Mouse (Mus musculus): ENCODE measurements at regions not wholly inside any gene's neighbourhood (a gene's known extent, or its start where the extent isn't known, plus 50 kb on each side); places are given as distances from the start of the nearest gene placed in this dataset.
"Not testable (repeated sequence)": the region's sequence is repeated elsewhere in the genome, so short reads cannot be mapped to it uniquely, and the experiment has no call there.

DNA sequence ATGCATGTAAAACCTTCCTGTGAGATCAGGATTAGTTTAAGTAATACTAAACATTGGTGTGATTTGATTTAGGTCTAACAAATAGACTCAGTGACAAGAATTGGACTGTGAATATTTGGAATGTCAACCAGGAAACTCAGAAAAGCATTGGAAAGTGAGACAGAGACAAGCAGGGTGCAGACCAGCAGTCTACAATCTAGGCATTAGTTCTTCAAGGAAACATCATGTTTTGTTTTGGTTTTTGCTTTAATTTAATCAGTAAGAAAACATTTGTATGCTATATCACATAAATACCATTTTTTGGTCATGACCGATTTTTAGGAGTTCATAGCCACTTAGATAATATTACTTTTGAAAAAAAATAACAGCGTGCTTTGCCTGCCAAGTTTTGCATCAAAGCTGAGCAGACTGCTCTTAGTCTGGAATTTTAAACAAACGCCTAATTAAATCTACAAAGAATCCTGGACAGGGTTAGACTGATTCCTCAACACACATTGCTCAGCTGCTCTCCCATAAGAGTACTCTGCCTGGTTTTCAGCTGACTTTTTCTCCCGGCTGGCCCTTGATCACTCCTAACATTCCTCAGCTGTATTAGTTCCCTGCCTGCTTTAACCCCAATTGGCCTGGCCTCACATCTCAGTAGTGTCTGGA is 396.5 kb upstream of the Kcnh7 start:
- Histone ChIP-seq H3K4me3 (replicated peaks; ENCODE audit: extremely low read depth, low read depth, low read length) (no peak overlapping the region), H3K4me1 (ENCODE audit: control insufficient read depth, insufficient read depth, low read length) (no peaks in the 10 kb centered on the region)
- TF ChIP-seq CTCF (IDR thresholded peaks at IDR 0.05; ENCODE audit: insufficient read depth, low read length) (no peak), POLR2A (IDR thresholded peaks at IDR 0.05; ENCODE audit: borderline replicate concordance, extremely low read depth, low read depth, low read length) (no peak)
- DNase-seq = no peak
- 46% methylated on average over 4 of the region's 4 CpGs for WGBS

DNA sequence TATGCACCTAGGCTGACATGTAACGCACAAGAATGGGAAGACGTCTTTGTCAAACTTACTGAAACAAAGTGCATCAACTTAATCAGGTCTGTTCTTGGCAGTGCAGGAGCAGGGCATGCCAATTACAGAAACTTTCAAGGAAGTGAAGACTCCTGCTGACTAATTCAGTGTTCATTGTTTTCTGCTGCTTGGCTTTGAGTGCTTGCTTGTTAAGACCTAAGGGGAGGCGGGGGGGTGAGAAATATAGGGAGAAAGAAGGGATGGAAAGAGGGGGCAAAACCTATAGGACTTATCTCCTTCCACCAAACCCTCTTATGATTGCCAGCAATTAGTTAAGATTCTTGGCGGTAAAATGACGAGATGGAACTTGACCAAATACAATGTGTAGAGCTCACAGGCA is 391.1 kb upstream of the Kcnh7 start:
- no peak for DNase-seq
- Histone ChIP-seq H3K4me3 (replicated peaks; ENCODE audit: extremely low read depth, low read depth, low read length) (no peak overlapping the region), H3K4me1 (ENCODE audit: control insufficient read depth, insufficient read depth, low read length) (no peaks in the 10 kb centered on the region)
- WGBS = 71% methylated on average over 5 of the region's 5 CpGs
- TF ChIP-seq POLR2A (IDR thresholded peaks at IDR 0.05; ENCODE audit: borderline replicate concordance, extremely low read depth, low read depth, low read length) = no peak
- no peak for TF ChIP-seq CTCF (IDR thresholded peaks at IDR 0.05; ENCODE audit: insufficient read depth, low read length)

DNA sequence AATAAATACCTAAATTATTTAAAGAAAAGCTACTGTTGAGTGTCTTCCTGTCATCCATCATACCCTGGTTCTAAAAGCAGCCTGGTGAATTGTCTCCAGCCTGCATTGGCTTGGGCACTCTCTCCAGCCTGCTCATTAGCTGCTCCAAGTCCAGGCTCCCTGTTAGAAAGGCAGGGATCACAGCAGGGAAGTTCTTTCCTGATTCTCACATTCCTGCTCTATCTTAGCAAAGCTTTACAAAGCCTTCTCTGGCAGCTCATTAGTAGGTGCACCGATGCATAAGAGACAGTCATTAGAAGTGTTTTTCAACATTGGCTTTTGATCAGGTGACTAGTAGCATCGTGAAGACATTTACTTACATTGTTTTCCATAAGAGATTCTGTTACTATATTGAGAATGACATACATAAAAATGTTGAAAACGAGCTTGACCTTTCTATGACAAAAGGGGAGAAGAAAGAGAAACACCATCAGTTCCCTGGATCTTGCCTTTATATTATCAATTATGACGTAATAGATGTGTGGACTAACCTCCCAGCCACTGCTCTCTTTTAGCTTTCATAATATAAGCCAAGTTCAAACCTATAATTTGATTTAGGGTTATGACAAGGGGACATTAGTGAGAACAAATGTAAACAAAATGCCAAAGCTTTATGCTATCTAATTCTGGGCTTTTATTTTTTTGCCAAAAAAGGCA is 390.1 kb upstream of the Kcnh7 start:
- TF ChIP-seq CTCF (IDR thresholded peaks at IDR 0.05; ENCODE audit: insufficient read depth, low read length) (no peak), POLR2A (IDR thresholded peaks at IDR 0.05; ENCODE audit: borderline replicate concordance, extremely low read depth, low read depth, low read length) (no peak)
- no peak overlapping the region for H3K4me3 ChIP-seq (replicated peaks; ENCODE audit: extremely low read depth, low read depth, low read length)
- 34% methylated on average over 4 of the region's 4 CpGs for WGBS
- H3K4me1 ChIP-seq (ENCODE audit: control insufficient read depth, insufficient read depth, low read length) = no peaks in the 10 kb centered on the region
- DNase-seq = no peak

DNA sequence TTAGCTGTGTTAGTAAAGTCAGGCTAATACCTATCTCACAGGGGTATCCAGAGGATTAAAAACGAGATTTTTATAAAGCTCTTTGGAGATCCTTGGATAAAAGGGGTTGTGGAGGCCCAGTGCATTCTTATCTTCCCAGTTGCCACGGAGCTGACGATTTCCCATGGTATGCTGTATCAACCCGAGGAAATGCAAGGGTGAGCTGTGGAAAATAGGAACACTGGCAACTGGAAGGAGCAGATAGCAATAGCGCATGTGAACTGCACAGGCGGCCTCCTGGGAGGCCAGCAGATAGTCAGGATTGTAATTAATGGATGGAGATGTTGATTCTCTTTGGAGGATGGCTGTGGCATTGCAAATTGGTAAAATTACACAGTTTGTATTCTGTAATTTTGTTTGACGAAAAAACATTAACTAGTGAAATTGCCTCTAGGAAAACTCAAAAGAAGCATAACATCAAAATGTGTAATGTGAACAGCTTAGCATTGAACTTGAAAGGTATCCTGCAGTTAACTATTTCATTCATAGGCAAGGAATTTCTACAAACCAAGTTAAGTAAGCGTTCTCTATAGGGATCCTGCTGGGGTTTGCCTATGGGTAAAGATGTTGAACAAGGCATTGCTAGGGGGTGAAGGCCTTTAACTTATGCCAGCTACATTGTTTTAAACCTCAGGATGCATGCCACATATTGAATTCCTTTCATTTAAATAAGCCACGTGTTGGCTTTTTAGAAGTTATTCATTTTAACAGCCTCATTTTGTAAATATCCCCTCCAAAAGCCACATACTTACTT is 389.1 kb upstream of the Kcnh7 start:
- Histone ChIP-seq H3K4me3 (replicated peaks; ENCODE audit: extremely low read depth, low read depth, low read length) (no peak overlapping the region), H3K4me1 (ENCODE audit: control insufficient read depth, insufficient read depth, low read length) (no peaks in the 10 kb centered on the region)
- whole genome bisulfite sequencing = 59% methylated on average over 9 of the region's 9 CpGs
- DNase-seq = no peak
- TF ChIP-seq CTCF (IDR thresholded peaks at IDR 0.05; ENCODE audit: insufficient read depth, low read length) (no peak), POLR2A (IDR thresholded peaks at IDR 0.05; ENCODE audit: borderline replicate concordance, extremely low read depth, low read depth, low read length) (no peak)

DNA sequence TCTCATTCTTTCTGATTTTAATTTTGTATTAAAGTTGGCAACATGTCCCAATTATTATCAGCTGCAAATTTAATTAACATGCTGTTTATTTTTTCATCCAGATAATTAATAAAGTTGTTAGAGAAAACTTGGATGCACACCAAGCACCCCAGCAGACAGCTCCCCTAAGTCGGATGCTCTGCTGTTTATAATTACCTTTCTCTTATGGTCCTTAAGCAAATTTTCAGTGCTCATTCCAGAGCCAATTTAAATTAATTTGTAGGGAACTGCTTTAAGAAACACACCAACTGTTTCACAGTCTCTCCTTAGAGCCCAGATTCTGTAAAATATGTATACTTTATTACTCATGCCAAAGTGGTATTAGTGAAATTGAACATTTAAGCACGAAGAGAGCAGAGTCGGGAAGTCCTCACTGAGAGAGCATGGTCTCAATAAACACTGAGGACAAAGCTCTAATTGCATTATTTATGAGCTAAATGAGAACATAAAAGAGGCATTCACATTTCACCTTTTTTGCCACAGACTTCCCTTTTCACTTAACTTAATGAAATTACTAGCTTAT is 372.9 kb upstream of the Kcnh7 start:
- Histone ChIP-seq H3K4me1 (ENCODE audit: control insufficient read depth, insufficient read depth, low read length) (no peaks in the 10 kb centered on the region), H3K4me3 (replicated peaks; ENCODE audit: extremely low read depth, low read depth, low read length) (no peak overlapping the region)
- DNase-seq = no peak
- WGBS = 68% methylated on average over 3 of the region's 3 CpGs
- no peak for TF ChIP-seq CTCF (IDR thresholded peaks at IDR 0.05; ENCODE audit: insufficient read depth, low read length)
- no peak for TF ChIP-seq POLR2A (IDR thresholded peaks at IDR 0.05; ENCODE audit: borderline replicate concordance, extremely low read depth, low read depth, low read length)

DNA sequence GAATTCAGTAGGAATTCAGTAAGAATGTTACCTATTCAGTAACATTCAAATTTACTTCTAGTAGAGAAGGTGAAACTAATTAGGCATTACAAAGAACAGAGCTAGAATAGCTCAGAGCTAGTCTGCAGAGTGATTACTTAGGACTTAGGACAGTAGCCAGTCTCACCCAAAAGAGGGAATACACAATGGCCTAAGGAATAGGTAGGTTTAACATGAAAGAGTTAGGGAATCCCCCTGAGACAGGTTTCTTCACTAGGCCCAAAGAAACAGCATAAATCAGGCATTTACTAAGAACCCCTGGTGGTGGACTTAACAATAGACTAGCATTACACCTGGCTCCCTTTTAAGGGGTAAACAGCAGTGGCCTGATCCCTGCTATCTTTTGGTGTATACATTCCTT is 357.7 kb upstream of the Kcnh7 start:
- H3K4me3 ChIP-seq (replicated peaks; ENCODE audit: extremely low read depth, low read depth, low read length); H3K4me1 ChIP-seq (ENCODE audit: control insufficient read depth, insufficient read depth, low read length); DNase-seq: not testable (repeated sequence)

DNA sequence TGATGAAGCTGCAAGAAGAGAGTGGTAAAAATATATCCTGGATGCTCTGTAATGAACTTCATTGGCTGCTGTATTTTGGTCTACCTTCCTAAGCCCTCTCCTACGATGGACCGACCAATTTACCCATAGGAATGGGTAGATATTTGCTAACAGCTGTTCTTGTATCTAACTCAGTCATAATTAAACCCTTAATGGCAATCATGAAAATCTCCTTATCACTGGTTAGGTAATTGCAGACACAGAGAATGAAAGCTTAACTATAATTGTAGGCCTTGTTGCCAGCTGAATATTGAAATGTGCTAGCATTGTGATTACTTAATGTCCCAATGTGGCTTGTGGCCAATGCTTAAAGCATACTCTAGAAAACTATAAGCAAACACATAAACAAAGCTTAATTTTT is 334.4 kb upstream of the Kcnh7 start:
- whole genome bisulfite sequencing = 94% methylated on average over 2 of the region's 2 CpGs
- Histone ChIP-seq H3K4me1 (ENCODE audit: control insufficient read depth, insufficient read depth, low read length) (no peaks in the 10 kb centered on the region), H3K4me3 (replicated peaks; ENCODE audit: extremely low read depth, low read depth, low read length) (no peak overlapping the region)
- no peak for DNase-seq
- TF ChIP-seq POLR2A (IDR thresholded peaks at IDR 0.05; ENCODE audit: borderline replicate concordance, extremely low read depth, low read depth, low read length) = no peak
- TF ChIP-seq CTCF (IDR thresholded peaks at IDR 0.05; ENCODE audit: insufficient read depth, low read length) = no peak

DNA sequence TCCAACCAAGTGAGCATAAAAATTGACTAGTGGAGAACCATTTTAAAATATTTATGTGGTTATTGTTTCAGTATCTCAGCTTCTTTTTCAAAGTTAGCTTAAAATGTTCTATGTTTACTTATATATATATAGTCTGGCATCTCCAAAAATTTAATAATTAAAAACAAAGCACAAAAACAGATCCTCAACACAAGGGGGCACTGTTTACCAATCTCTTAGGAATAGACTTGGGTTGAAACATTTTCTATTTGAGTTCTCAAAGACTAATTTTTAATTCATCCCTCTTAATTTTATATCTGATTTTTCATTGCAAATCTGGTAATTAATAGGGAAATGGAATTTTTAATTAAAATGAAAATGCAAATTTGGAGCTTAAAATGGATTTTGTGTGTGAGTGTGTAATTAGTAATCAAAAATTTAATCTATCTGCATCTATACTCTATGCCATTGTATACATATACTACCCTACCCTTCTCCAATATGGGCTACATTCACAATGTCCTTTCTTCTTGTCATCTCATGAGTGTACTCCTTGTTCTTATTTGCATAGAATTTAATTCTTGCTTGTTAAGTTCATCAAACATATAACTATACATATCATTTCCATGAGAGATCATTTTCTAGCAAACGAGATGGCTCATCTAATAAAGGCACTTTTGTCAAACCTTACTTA is 329.6 kb upstream of the Kcnh7 start:
- TF ChIP-seq POLR2A (IDR thresholded peaks at IDR 0.05; ENCODE audit: borderline replicate concordance, extremely low read depth, low read depth, low read length) (no peak), CTCF (IDR thresholded peaks at IDR 0.05; ENCODE audit: insufficient read depth, low read length) (no peak)
- no peak overlapping the region for H3K4me3 ChIP-seq (replicated peaks; ENCODE audit: extremely low read depth, low read depth, low read length)
- no peaks in the 10 kb centered on the region for H3K4me1 ChIP-seq (ENCODE audit: control insufficient read depth, insufficient read depth, low read length)
- WGBS = 67% methylated on average over 1 of the region's 1 CpGs
- DNase-seq = no peak

DNA sequence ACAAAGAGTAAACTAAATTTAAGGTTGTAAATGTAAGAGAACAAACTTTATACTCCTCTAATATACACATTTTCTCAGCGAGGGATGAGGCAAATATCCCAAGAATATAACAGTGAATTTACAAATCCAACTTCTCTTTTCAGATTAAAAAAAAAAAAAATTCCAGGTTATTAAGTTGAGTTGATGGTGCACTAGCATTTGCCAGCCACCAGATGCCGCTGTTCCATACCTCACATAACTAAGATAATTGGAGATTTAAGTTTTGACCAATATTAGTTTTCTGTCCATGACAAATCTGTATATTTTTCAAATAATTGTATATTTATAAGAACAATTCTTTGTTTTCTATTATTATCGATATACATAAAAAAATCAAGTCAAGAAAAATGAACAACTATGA is 319.9 kb upstream of the Kcnh7 start:
- WGBS = 4% methylated on average over 3 of the region's 3 CpGs
- TF ChIP-seq CTCF (IDR thresholded peaks at IDR 0.05; ENCODE audit: insufficient read depth, low read length) (peak; percentile 45), POLR2A (IDR thresholded peaks at IDR 0.05; ENCODE audit: borderline replicate concordance, extremely low read depth, low read depth, low read length) (no peak)

More for the DNA sequence above, 319.9 kb upstream of the Kcnh7 start:
- DNase-seq = no peak
- Histone ChIP-seq H3K4me3 (replicated peaks; ENCODE audit: extremely low read depth, low read depth, low read length) (no peak overlapping the region), H3K4me1 (ENCODE audit: control insufficient read depth, insufficient read depth, low read length) (no peaks in the 10 kb centered on the region)

Measured in lung, adult 2 months (tissue).